Mouse (Mus musculus) liver, adult (tissue): ENCODE measurements around the gene Hipk2.

Experiments
- GATA4 ChIP-seq: IDR thresholded peaks from 2 replicates; pipeline ENCODE4 v1.6.1; 2014; ENCODE audit warnings: mild to moderate bottlenecking, low read length; ENCODE audit not compliant: insufficient replicate concordance

Gene Hipk2

DNA sequence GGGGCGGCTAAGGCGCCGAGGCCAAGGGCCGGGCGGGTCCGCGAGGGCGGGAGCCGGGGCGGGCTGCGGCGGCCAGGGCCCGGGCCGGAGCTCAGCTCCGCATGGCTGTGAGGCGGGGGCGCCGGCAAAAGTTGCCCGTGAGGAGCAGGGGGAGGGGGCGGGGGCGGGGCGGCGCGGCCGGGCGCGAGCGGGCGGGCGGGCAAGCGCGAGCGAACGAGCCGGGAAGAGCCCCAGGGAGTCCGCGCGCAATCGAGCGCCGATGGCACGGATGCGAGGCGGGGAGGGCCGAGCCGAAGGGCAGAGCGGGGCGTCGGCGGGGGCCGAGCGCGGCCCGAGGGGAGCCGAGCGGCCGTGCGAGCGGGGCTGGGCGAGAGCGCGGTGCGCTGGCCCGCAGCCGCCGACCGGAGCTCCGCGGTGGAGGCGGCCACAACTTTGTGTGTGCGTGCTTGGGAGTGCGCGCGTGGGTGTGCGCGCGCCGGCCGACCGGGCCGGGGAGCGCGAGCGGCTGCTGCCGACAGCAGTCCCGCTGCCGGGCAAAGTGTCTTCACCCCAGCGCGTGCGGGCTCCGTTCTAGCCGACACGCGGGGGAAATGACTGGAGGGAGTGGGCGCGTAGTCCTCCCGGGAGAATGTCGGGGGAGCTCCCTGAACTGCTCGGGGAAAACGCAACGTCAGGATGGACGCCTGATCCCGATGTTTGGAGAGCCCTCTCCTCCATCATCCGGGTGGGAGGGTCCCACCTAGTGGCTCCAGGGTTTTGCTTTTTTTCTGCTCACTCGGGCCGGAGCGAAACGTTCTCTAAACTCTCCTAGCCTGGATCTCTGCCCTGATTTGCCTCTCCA is at the start of gene Hipk2:
Gene Hipk2 (minus strand): TSS at position 95 of the 841 bp plus-strand sequence.
- no peak for TF ChIP-seq GATA4

DNA sequence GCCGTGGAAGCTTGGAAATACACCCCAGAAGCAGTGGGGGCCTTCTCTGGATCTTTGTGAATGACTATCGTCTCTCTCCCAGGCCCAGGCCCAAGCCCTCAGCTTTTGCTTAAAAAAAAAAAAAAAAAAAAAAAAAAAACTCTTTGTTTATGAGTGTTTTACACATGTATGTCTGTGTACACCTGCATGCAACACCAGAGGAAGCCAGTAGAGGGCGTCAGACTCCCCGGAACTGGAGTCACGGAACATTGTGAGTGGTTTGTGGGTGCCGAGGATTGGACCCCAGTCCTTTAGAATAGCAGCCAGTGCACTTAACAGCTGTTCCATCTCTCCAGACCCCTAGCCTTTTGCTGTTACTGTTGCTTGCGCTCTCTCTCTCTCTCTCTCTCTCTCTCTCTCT is 49.8 kb upstream of the Hipk2 start:
- TF ChIP-seq GATA4 = no peak

DNA sequence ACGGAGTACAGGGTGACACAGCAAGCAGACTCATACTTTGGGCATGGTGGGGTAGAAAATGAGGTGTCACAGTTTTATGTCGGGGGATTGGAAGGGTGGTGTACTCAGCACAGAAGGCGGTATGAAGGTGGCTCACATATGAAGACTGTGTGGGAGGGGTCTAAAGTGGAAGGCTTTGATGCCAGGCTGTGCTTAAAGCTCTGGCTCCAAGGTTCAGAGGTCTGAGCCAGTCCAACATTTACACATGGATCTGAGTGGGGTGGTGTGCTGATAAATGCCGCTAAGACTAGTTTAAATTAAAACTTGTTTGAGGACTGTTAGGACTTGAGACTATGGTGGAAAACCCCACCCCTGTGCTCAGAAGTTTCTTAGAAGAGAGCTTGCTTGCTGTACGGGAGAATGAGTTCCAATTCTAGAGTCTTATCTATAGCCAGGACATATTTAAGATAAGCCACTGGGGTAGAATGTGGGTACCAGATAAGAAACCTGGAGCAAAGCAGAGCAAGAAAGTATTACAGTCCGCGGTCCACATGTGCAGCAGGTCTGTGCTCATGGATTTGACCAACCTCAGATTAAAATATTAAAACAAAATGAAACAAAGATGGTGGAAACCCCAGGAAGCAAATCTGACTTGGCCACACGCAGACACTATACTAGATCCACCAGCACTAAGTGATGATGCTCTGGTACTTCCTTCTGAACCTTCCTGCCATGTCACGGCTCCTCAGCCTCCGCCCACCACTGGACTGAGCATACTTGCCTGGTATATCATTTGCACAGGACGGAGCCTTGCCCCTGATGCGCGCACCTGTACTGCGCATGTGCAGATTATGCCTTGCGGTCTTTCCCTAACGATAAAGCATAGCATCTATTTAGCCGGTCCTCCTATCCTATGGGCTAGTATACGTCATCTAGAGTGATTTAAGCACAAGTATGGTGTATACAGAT is 48.2 kb upstream of the Hipk2 start:
- TF ChIP-seq GATA4 = no peak

DNA sequence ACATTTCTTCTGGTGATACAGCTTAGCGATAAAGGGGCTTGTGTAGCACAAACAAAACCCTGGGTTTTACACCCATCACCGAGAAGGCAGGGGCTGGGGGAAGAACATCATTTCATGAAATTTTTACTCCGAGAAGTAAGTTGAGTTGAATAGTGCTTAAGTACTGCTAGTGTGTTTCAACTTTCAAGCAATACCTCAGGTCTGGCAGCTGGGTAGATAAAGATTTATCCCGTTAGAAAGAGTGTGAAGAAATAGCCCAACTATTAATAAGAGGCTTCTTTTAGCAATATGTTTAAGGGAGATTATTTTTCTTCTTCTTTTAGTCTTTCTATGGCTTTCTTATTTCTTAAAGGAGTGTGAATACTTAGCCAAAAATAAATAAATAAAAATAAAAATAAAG is 47.5 kb upstream of the Hipk2 start:
- TF ChIP-seq GATA4 = no peak

DNA sequence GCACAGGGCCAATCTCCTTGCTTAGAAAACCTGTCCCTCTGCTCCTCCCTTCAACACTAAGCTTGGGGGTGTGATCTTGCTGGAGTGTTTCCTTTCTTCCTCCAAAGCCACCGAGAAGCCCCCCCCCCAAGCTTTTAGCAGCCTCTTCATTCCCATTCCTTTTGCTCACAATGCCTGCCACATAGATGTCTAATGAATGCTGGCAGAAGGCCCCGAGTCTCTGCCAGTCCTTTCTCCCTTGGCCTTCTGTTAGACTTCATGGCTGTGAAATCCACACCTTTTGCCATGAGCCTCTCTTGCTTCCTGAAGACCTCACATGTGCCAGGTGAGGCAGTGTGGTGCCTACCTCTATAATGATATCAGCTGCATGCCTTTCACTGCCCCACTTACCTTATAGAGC is 46.6 kb upstream of the Hipk2 start:
- no peak for TF ChIP-seq GATA4

DNA sequence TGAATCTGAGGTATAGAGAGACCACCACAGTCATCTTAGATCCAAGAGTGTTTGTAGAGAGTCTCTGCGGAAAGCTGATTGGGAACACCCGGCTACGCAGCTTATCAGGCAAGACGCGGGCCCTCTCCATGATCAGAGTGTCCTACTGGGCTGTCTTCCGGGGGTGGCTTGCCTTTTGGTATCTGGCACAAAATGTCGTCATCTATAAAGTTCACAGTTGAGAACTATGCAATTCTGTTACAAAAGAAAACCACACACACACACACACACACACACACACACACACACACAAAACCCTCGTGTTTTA is 45.8 kb upstream of the Hipk2 start:
- no peak for TF ChIP-seq GATA4

DNA sequence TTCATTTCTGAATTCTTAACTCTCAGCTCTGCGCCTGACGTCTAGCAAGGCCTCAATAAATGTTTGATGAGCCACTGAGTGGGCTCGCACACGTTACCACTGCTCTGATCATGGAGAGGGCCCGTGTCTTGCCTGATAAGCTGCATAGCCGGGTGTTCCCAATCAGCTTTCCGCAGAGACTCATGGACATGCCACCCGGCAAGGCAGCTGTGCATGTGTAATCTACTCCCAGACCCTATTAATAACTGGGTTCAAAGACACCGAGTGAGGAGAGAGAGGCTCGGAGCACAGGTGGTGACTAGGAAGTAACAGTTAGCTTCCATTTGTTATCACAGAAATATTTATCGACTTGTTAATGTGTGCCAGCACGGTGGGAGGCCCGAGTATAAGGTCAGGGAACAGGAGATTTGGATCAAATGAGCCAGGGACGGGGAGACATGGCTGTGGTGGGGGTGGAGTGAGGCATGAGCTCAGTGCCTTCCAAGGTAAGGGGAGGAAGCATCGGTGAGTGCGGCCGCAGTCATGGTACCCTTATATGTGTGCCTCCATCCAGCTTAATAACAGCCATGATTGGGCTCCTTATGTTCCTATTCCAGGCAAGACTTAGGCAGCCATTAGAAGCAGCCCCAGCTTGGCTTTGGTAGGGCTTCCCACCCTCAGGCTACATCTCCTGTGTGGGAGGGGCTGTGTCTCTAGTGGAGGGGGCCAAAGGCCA is 45.3 kb upstream of the Hipk2 start:
- no peak for TF ChIP-seq GATA4

DNA sequence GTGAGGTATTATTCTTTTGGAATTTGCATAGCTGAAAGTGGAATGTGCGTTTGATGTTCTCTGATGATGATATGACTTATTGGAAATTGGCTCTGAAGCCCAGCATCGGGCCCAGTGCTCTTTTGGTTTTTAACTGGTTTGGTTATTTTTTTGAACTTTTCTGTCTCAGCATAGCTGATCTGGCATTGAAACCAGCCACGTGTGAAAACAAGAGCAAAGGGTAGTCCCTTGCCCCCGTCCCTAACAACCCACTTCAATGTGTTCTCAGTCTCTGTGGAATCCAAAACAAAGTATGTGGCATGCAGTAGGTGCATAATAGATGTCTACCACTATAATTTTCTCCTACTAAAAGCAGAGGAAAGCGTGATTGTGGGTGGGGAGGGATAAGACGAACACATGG is 44.2 kb upstream of the Hipk2 start:
- no peak for TF ChIP-seq GATA4

DNA sequence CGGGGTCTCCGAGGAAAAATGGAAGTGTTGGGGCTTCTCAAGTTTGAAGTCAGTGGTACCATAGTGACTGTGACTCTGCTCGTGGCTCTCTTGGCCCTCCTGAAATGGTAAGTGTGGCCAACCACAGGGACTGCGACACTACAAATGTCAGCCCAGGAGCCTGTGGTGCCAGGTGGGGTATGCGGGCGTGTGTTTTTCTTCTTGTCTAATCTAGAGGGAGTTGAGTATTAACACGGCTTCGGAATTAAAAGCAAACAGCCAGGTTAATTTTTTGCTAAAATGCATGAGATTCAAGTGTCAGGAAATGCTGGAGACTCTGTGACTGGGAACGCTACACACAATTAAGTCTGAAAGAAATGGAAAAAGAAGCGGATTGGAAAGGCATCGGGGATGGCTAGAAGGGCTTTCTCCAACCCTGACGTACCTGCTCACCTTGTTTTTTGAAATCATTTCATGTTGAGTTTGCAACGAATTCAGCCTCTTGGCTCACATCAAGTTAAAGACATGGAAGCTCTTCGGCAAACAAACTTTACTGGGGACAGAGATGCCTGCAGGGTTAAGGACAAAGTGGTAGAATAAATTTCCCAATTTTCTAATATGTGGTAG is 43.3 kb upstream of the Hipk2 start:
- no peak for TF ChIP-seq GATA4

DNA sequence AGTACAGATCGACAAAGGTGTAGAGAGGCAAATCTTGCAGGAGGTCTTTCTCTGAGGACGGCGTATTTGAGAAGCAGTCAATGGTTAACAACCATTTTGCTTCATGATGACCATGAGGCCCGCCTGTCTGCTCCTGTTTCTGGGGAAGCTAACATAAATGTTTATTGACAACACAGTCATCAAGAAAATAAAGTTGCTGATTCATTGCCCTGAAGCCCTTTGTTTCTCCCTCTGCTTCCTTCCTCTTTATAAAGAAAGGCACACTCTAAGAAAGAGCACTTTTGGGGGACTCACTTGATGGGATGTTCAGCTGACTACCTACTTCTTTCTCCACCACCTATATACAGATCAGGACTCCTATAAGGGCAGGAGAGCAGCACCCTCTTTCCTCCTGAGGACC is 42.8 kb upstream of the Hipk2 start:
- no peak for TF ChIP-seq GATA4

DNA sequence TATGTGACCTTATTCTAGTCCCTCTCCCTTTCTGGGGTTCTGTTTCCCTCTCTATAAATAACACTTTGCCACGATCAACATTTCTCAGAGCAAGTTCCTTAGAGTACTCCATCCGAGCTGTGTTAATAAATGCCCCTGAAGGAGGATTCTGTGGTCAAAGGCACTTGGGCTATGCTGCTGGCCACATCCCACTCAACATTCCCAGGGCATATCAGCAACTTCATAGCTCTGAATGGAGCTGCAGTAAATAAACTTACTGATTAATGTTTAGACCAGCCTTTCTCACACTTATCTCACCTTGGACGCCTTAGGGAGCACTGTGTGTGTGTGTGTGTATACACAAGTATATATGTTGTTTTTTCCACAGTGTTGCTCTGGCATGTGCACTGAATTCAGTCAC is 41.5 kb upstream of the Hipk2 start:
- TF ChIP-seq GATA4 = no peak

DNA sequence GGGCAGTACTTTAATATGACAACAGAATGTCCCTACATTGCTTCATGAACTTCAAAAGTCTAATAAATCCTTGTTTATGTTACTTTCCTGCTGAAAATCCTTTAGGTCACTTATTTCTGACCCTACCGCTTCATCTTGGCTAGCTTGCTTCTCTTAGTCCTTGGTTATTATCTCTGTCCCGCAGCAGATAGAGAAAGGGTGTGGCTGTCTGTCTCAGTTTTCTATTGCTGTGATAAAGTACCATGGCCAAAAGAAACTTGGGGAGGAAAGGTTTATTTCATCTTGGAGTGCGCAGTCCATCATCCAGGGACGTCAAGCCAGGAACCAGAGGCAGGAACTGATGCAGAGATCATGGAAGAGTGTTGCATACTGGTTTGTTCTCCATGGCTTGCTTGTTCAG is 40.6 kb upstream of the Hipk2 start:
- no peak for TF ChIP-seq GATA4

DNA sequence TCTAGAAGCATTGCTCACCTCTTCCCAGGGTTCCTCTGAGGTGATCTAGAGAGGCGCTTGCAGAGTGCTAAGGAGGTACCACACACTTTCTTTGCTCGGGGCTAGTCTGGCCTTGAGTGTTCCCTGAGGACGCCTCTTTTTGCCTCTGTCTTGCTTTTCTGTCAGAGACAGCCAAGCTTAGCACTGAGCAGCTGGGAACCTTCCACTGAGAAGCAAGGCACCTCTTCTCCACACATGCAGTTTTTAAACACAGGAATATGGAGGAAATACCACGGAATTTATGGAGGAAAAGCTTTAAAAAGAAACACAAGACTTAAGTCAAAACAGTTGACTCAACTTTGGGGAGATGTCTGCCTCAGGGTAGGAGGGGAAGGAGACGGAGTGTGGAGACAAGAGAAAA is 39.8 kb upstream of the Hipk2 start:
- no peak for TF ChIP-seq GATA4

DNA sequence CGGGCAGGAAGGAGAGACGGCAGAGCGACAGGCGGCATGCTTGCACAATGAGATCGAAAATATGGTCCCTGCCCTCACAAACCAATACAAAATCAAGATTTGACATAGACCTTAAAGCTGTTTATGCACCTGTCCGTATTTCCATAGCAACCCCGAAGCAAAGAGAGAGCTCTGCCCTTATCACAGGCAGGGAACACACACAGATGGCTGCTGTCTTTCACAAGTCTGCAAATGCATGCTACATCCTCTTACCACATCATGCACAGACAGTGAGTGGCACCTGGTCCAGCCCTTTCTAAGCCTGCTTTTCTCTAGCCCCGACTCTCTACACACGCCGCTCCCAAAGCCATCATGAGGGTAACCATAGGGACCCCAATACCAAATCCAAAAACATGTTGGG is 38.2 kb upstream of the Hipk2 start:
- TF ChIP-seq GATA4 = no peak

DNA sequence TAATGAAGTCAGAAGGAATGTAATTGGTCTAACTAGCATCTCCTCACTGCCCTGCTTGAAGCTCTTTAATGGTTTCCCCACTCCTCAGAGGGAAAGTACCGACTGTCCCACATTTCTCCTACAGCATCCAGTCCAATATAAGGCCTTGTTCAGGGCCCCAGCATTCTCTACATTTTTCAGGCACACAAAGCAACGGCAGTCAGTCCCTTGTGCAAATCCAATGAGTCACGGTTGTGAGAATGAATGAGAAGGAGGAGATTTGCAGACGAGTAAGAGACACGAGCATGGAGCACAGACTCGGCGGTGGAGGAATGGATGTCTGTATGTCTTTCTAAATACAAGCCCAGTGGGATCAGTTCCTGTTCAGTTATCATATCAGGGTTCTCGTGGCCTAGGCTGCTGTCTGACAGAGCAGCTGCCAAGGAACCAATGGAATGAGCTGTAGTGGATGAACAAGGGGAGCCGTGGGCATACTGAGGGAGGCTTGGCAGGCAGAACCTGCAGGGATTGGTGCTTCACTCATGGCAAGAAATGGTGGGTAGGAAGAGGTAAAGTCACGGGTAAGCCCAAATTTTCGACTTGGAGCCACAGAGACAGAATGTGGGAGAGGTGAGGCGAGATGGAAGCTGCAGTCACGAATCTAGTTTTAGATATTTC is 37.5 kb upstream of the Hipk2 start:
- TF ChIP-seq GATA4 = no peak

DNA sequence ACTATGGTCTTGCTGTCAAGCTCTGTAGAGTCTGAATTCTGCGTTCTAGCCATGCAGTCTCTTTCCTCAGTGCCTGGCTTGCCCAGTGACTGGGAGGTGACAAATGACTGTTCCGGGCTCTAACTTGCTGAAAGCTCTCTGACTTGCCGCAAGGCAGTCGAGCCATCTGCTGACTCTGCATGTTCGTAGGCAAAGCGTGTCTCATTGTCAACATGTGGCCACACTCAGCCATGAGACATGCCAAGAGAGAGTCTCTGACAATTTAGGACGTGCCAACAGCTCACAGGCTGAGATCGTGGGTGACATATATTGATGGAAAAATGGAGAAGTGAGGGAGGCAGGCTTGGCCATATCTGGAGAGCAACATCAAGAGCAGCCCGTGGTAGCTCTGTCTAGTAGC is 36.9 kb upstream of the Hipk2 start:
- no peak for TF ChIP-seq GATA4
